Mouse (Mus musculus): ENCODE results near the gene 1700010I14Rik.

DNA sequence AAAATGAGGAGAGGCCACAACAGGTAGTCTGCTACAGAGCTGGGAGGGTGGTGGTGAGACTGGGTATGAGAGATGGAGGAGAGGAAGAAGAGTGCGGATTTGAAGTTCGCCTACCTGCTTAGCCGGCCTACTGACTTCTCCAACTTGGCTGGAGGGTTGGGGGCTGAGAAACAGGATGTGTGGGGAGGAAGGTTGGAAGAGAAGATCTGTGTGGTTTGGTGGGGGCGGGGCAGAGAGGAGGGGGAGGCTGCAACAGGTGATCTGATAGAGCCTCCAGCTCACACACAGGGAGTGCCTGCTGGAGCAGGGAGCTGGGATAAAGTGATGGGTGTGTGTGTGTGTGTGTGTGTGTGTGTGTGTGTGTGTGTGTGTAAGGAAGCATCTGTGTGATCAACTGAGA lies 16.4 kb downstream of the 1700010I14Rik start:
- TF ChIP-seq CTCF (IDR thresholded peaks at IDR 0.05) (no peak), EP300 (IDR thresholded peaks at IDR 0.05) (no peak)

Data from lung, postnatal 0 days (tissue).